Mouse (Mus musculus) lung, postnatal 0 days (tissue): ENCODE data around the gene Prex1.

Experiments used
- CTCF ChIP-seq: IDR thresholded peaks from 2 replicates; pipeline ENCODE4 v1.5.1; 2016; ENCODE audit warnings: antibody characterized with exemption, mild to moderate bottlenecking
- EP300 ChIP-seq: IDR thresholded peaks from 2 replicates; pipeline ENCODE4 v1.6.1; 2016; ENCODE audit warnings: antibody characterized with exemption, mild to moderate bottlenecking, control low read depth

DNA sequence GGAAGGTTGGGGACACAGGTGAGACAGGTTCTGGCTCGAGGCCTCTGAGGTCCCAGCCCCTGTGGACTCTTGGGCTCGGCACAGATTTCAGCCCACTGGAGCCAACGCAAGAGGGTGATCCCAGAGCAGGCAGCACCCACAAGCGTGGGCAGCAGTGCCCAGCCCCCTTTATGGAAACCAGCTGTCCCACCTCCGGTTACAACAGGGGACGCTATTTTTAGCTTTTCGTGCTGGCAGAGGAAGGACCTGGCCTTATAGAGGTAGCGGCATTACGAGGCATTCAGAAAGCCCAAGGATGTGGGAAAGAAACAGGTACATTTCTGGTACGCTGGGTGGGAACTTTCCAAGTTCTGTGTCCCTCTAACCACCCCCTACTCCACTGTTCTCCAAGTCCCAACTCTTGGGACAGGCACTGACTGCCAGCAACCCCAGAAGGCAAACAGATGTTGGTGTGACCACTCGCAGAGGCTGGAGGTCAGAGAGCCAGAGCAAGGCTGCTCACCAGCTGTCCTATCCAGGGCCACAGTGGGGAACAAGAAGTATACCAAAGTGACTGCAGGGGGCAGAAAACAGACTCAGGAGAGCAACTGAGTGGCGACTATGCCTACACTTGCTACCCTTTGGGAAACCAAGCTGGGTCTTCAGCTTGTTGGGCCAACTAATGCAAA lies 108.3 kb downstream of the Prex1 start:
- peak; percentile 43 for TF ChIP-seq CTCF
- no peak for TF ChIP-seq EP300
